ENCODE assay signal across 16 mouse cellular contexts in the genomic region with DNA sequence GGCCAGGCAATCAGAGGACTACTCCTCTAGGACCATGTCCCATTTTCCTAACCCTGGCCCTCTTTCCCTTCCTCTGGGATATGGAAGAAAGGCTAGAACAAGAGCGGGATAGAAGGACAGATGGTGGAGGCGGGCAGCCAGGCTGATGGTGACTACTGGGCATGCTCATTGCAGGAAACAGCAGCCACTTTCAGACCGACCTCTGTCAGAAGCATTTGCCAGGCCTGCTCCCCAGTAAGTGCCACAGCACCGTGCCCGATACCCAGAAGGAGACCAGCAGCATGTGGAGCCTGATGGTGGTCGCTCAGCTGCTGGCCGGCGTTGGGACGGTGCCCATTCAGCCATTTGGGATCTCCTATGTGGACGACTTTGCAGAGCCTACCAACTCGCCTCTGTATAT. TPM values are rescaled to one million over a fixed set of nuclear protein-coding genes. Genes with fewer than 3 reads are reported as not detected.
DNase-seq lines count a peak whose midpoint lies in the region; ATAC-seq lines count a peak whose summit lies in the region.
"Had no signal": no experiment of that assay in that cellular context is flagged by ENCODE, and none has a peak within 500 bp of the region (broad histone marks: within the 10 kb centered on the region; RNA-seq: fewer than 3 reads in every experiment).

No protein-coding gene starts in this region.

- H3K4me2 ChIP-seq in forebrain, embryonic 15.5 days (replicated peaks) = no peak overlapping the region
- H3K4me2 ChIP-seq in forebrain, embryonic 14.5 days (ENCODE audit: low read length) = no peak overlapping the region
- H3K4me2 ChIP-seq: kidney, embryonic 15.5 days; liver, embryonic 15.5 days; midbrain, embryonic 15.5 days had no signal

- H3K36me3 ChIP-seq in forebrain, embryonic 15.5 days = no peaks in the 10 kb centered on the region
- no peaks in the 10 kb centered on the region for H3K36me3 ChIP-seq in forebrain, embryonic 14.5 days (ENCODE audit: control insufficient read depth, insufficient read depth, low read length)
- H3K36me3 ChIP-seq: heart, embryonic 10.5 days; kidney, embryonic 15.5 days; liver, embryonic 15.5 days; midbrain, embryonic 15.5 days had no signal

- DNase-seq in forebrain, embryonic 14.5 days (ENCODE audit: low spot score) = no peak
- peak; percentile 40 to 55 for DNase-seq in layer of hippocampus, postnatal 10 days (ENCODE audit: low spot score in 2 of 2)
- no peak for DNase-seq in layer of hippocampus, adult 9-11 months
- DNase-seq in cerebellum, adult 9-10 months = peak; percentile 75
- DNase-seq in heart, adult 11 months = no peak
- DNase-seq in left cerebral cortex, adult 11 months (ENCODE audit: low spot score) = no peak
- DNase-seq: adrenal gland, adult 8-10 months; gastrocnemius, postnatal 14 days; heart, postnatal 14 days; thymus, postnatal 25 days had no signal

- no peaks in the 10 kb centered on the region for H3K9me3 ChIP-seq in forebrain, embryonic 15.5 days
- no peaks in the 10 kb centered on the region for H3K9me3 ChIP-seq in forebrain, embryonic 14.5 days (replicated peaks; ENCODE audit: control insufficient read depth, low read length)
- H3K9me3 ChIP-seq: heart, embryonic 10.5 days; kidney, embryonic 15.5 days; liver, embryonic 15.5 days; midbrain, embryonic 15.5 days had no signal

- peaks cover 12% of the 10 kb centered on the region; the same call in 1 of the 2 replicates for H3K4me1 ChIP-seq in forebrain, embryonic 15.5 days
- H3K4me1 ChIP-seq in forebrain, embryonic 14.5 days (ENCODE audit: control insufficient read depth, insufficient read depth, low read length) = no peaks in the 10 kb centered on the region
- H3K4me1 ChIP-seq: liver, embryonic 15.5 days; midbrain, embryonic 15.5 days had no signal

- H3K9ac ChIP-seq in forebrain, embryonic 15.5 days (replicated peaks) = no peak overlapping the region
- H3K9ac ChIP-seq in forebrain, embryonic 14.5 days (ENCODE audit: low read length) = no peak overlapping the region
- H3K9ac ChIP-seq: kidney, embryonic 15.5 days; liver, embryonic 15.5 days; midbrain, embryonic 15.5 days had no signal

- no peak overlapping the region for H3K4me3 ChIP-seq in forebrain, embryonic 15.5 days
- H3K4me3 ChIP-seq in forebrain, embryonic 14.5 days (ENCODE audit: low read depth, low read length) = no peak overlapping the region
- H3K4me3 ChIP-seq: heart, embryonic 10.5 days; kidney, embryonic 15.5 days; liver, embryonic 15.5 days; midbrain, embryonic 15.5 days had no signal

- 0 out of 2 replicates have a peak, but pooled peaks have one; percentile 29 for ATAC-seq in forebrain, embryonic 15.5 days (replicated peaks)
- no peak for ATAC-seq in forebrain, embryonic 14.5 days
- ATAC-seq: lung, postnatal 0 days; midbrain, embryonic 15.5 days had no signal

- 81% methylated on average over 11 of the region's 11 CpGs for WGBS in forebrain, embryonic 15.5 days
- WGBS in forebrain, embryonic 14.5 days = 88% methylated on average over 11 of the region's 11 CpGs

- peak overlapping the region; percentile 36; the same call in 1 of the 2 replicates for H3K27ac ChIP-seq in forebrain, embryonic 15.5 days (replicated peaks)
- no peak overlapping the region for H3K27ac ChIP-seq in forebrain, embryonic 14.5 days (ENCODE audit: low read depth, low read length)
- H3K27ac ChIP-seq: heart, embryonic 10.5 days; kidney, embryonic 15.5 days; liver, embryonic 15.5 days; midbrain, embryonic 15.5 days had no signal

- H3K27me3 ChIP-seq in forebrain, embryonic 15.5 days = no peaks in the 10 kb centered on the region
- H3K27me3 ChIP-seq in forebrain, embryonic 14.5 days (replicated peaks; ENCODE audit: control insufficient read depth, insufficient read depth, low read length) = no peaks in the 10 kb centered on the region
- H3K27me3 ChIP-seq: kidney, embryonic 15.5 days; liver, embryonic 15.5 days; midbrain, embryonic 15.5 days had no signal

RNA-seq across cellular contexts. Expression of gene Rab6b, which starts 43.9 kb away (rescaled TPM):
- 62.3 and 63.3 TPM in 2 replicates for polyA plus RNA-seq in forebrain, embryonic 15.5 days (2015; fragmentation: Nextera tagmentation; extraction: Ambion mirVana)
- 32.5 and 40.5 TPM in 2 replicates for polyA plus RNA-seq in forebrain, embryonic 14.5 days (2014; fragmentation: Nextera tagmentation; extraction: Ambion mirVana)
- total RNA-seq in layer of hippocampus, postnatal 10 days (2021) = 100 to 1,000 TPM; 536 to 566 TPM

Comparison
In these comparisons a context has a peak if more than half of its experiments do, and no peak if none do; other contexts are left out.
1. DNase-seq: peak in layer of hippocampus, postnatal 10 days (2 of 2) and cerebellum, adult 9-10 months (single experiment); none in forebrain, embryonic 14.5 days (single experiment), layer of hippocampus, adult 9-11 months (single experiment), heart, adult 11 months (single experiment) and left cerebral cortex, adult 11 months (single experiment).